Mouse (Mus musculus): Measurements from ENCODE around the gene Dlst. TPM values are rescaled to one million over a fixed set of nuclear protein-coding genes. Genes with fewer than 3 reads are reported as not detected.

Dlst gene
- polyA plus RNA-seq, 1 experiment from 2014 or later, result 77.5 TPM

DNA sequence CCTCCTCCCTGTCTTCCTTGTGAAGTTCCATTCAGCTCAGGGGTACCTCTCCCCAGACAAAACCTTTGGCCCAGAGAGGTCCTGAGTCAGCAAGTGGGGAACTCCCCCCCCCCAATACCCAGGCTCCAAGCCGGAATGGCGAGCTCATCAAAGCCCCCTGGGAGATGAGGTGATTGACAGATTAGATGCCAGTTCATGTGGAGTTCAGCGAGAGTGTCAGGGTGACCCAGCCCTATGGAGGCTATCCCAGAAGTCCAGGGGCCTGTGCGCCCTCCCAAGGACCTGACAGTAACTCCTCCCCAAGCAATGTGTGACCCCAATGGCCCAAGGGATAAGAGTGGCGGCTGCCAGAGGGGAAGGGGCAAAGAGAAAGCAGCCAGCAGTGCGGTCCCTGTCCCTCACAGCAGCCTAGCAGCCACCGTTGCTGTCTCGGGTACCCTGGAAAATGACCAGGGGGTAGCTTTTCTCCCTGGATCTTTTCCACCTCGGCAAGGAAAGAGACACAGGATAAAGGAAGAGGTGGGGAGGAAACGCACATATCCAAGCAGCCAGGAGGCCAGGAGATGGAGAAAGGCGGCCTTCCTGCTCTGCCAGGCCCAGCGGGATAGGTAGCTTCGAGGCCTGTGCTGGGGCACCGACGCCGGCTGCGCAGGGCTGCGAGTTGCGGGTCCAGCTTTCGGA lies 39.8 kb downstream of the Dlst start:
- Histone ChIP-seq H3K4me1 (ENCODE audit: control insufficient read depth, insufficient read depth, low read length) (0 out of 2 replicates have a peak, but pooled peaks cover 2% of the 10 kb centered on the region), H3K9me3 (replicated peaks; ENCODE audit: control insufficient read depth, low read length) (no peaks in the 10 kb centered on the region), H3K36me3 (ENCODE audit: control insufficient read depth, insufficient read depth, low read length) (0 out of 2 replicates have a peak, but pooled peaks cover 2% of the 10 kb centered on the region), H3K27ac (ENCODE audit: low read depth, low read length) (no peak overlapping the region), H3K9ac (ENCODE audit: low read length) (peak overlapping the region; percentile 67), H3K4me2 (ENCODE audit: low read length) (peak overlapping the region; percentile 50), H3K27me3 (replicated peaks; ENCODE audit: control insufficient read depth, insufficient read depth, low read length) (0 out of 2 replicates have a peak, but pooled peaks cover 4% of the 10 kb centered on the region), H3K4me3 (ENCODE audit: low read depth, low read length) (peak overlapping the region; percentile 39)
- no peak for DNase-seq (ENCODE audit: low spot score)
- ATAC-seq, result no peak; the same call in 1 of the 2 replicates
- WGBS, result 10% methylated on average over 20 of the region's 20 CpGs

GRCm38 (mm10) chr12:85151002-85151774 lies 40.6 kb downstream of the Dlst start, which contains the start of gene Rps6kl1:
Rps6kl1 (minus strand) TSS chr12:85151264.
- ATAC-seq (peak; percentile 97), DNase-seq (ENCODE audit: low spot score) (peak; percentile 81)
- 0 out of 2 replicates have a peak, but pooled peaks cover 4% of the 10 kb centered on the region for H3K27me3 ChIP-seq (replicated peaks; ENCODE audit: control insufficient read depth, insufficient read depth, low read length)
- H3K4me3 ChIP-seq (ENCODE audit: low read depth, low read length), result peak within 1 kb of the TSS; percentile 39
- no peak within 1 kb of the TSS for H3K27ac ChIP-seq (ENCODE audit: low read depth, low read length)
- H3K36me3 ChIP-seq (ENCODE audit: control insufficient read depth, insufficient read depth, low read length), result 0 out of 2 replicates have a peak, but pooled peaks cover 2% of the 10 kb centered on the region
- 14% methylated on average over 28 of the region's 28 CpGs for WGBS
- H3K9me3 ChIP-seq (replicated peaks; ENCODE audit: control insufficient read depth, low read length), result no peaks in the 10 kb centered on the region
- H3K4me2 ChIP-seq (ENCODE audit: low read length), result peak within 1 kb of the TSS; percentile 50
- peak within 1 kb of the TSS; percentile 67 for H3K9ac ChIP-seq (ENCODE audit: low read length)
- H3K4me1 ChIP-seq (ENCODE audit: control insufficient read depth, insufficient read depth, low read length), result 0 out of 2 replicates have a peak, but pooled peaks cover 2% of the 10 kb centered on the region

DNA sequence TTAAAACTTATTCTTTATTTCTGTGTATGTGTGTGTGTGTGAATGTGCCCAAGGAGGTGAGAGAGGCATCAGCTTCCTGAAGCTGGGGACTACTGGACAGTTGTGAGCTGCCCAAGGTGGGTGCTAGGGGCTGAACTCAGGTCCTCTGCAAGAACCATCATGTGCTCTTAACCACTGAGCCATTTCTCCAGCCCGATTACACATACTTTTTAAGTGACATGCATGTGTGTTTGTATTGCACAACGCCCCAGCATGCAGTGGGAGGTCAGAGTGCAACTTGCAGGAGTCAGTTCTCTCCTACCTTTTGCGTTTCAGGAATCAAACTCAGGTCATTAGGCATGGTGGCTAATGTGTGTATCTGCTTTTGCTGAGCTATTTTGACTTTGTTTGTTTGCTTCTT lies 42.4 kb downstream of the Dlst start:
- WGBS, result 90% methylated on average over 3 of the region's 3 CpGs
- Histone ChIP-seq H3K4me3 (ENCODE audit: low read depth, low read length) (no peak overlapping the region), H3K4me2 (ENCODE audit: low read length) (no peak overlapping the region), H3K36me3 (ENCODE audit: control insufficient read depth, insufficient read depth, low read length) (no peaks in the 10 kb centered on the region), H3K9ac (ENCODE audit: low read length) (no peak overlapping the region), H3K27me3 (replicated peaks; ENCODE audit: control insufficient read depth, insufficient read depth, low read length) (0 out of 2 replicates have a peak, but pooled peaks cover 4% of the 10 kb centered on the region), H3K27ac (ENCODE audit: low read depth, low read length) (no peak overlapping the region), H3K4me1 (ENCODE audit: control insufficient read depth, insufficient read depth, low read length) (0 out of 2 replicates have a peak, but pooled peaks cover 2% of the 10 kb centered on the region), H3K9me3 (replicated peaks; ENCODE audit: control insufficient read depth, low read length) (no peaks in the 10 kb centered on the region)
- DNase-seq (ENCODE audit: low spot score) (no peak), ATAC-seq (no peak)

- no peak overlapping the region for H3K9ac ChIP-seq (ENCODE audit: low read length)
- no peak overlapping the region for H3K4me2 ChIP-seq (ENCODE audit: low read length)
- no peaks in the 10 kb centered on the region for H3K36me3 ChIP-seq (ENCODE audit: control insufficient read depth, insufficient read depth, low read length)
- H3K9me3 ChIP-seq (replicated peaks; ENCODE audit: control insufficient read depth, low read length), result no peaks in the 10 kb centered on the region
- no peak overlapping the region for H3K27ac ChIP-seq (ENCODE audit: low read depth, low read length)
- no peak overlapping the region for H3K4me3 ChIP-seq (ENCODE audit: low read depth, low read length)
- WGBS, result 78% methylated on average over 6 of the region's 6 CpGs
- no peak for ATAC-seq
- no peak for DNase-seq (ENCODE audit: low spot score)
- H3K4me1 ChIP-seq (ENCODE audit: control insufficient read depth, insufficient read depth, low read length), result no peaks in the 10 kb centered on the region
- no peaks in the 10 kb centered on the region for H3K27me3 ChIP-seq (replicated peaks; ENCODE audit: control insufficient read depth, insufficient read depth, low read length)
Observed at GRCm38 (mm10) chr12:85156324-85156723, 45.7 kb downstream of the Dlst start.

GRCm38 (mm10) chr12:85157797-85158460 lies 47.3 kb downstream of the Dlst start:
- H3K27ac ChIP-seq (ENCODE audit: low read depth, low read length), result no peak overlapping the region
- no peaks in the 10 kb centered on the region for H3K36me3 ChIP-seq (ENCODE audit: control insufficient read depth, insufficient read depth, low read length)
- no peak overlapping the region for H3K4me3 ChIP-seq (ENCODE audit: low read depth, low read length)
- no peaks in the 10 kb centered on the region for H3K4me1 ChIP-seq (ENCODE audit: control insufficient read depth, insufficient read depth, low read length)
- no peaks in the 10 kb centered on the region for H3K9me3 ChIP-seq (replicated peaks; ENCODE audit: control insufficient read depth, low read length)
- no peaks in the 10 kb centered on the region for H3K27me3 ChIP-seq (replicated peaks; ENCODE audit: control insufficient read depth, insufficient read depth, low read length)
- no peak overlapping the region for H3K9ac ChIP-seq (ENCODE audit: low read length)
- no peak overlapping the region for H3K4me2 ChIP-seq (ENCODE audit: low read length)
- no peak for DNase-seq (ENCODE audit: low spot score)
- WGBS, result 91% methylated on average over 14 of the region's 14 CpGs
- ATAC-seq, result no peak

DNA sequence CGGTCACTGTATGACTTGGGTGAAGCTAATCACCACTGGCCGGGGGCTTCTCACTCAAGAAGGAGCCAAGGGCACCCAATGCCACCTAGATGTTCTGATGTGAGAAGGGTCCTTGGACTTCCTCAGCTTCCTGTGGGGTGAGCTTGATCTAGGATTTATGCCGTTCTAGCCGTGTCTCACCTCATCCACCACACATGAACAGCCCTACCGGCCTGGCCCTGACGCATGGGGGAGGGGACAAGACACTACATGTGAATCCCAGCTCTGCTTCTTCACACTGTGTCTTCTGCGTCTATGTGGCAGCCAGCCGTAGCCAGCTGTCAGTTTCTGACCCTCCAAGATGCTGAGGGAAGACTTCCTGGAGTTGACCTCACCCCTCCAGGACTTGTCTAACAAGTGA lies 48.2 kb downstream of the Dlst start:
- no peak overlapping the region for H3K9ac ChIP-seq (ENCODE audit: low read length)
- no peak overlapping the region for H3K27ac ChIP-seq (ENCODE audit: low read depth, low read length)
- H3K4me3 ChIP-seq (ENCODE audit: low read depth, low read length), result no peak overlapping the region
- WGBS, result 95% methylated on average over 8 of the region's 8 CpGs
- no peak for DNase-seq (ENCODE audit: low spot score)
- no peaks in the 10 kb centered on the region for H3K27me3 ChIP-seq (replicated peaks; ENCODE audit: control insufficient read depth, insufficient read depth, low read length)
- no peak overlapping the region for H3K4me2 ChIP-seq (ENCODE audit: low read length)
- no peaks in the 10 kb centered on the region for H3K4me1 ChIP-seq (ENCODE audit: control insufficient read depth, insufficient read depth, low read length)
- no peaks in the 10 kb centered on the region for H3K36me3 ChIP-seq (ENCODE audit: control insufficient read depth, insufficient read depth, low read length)
- ATAC-seq, result no peak
- no peaks in the 10 kb centered on the region for H3K9me3 ChIP-seq (replicated peaks; ENCODE audit: control insufficient read depth, low read length)

DNA sequence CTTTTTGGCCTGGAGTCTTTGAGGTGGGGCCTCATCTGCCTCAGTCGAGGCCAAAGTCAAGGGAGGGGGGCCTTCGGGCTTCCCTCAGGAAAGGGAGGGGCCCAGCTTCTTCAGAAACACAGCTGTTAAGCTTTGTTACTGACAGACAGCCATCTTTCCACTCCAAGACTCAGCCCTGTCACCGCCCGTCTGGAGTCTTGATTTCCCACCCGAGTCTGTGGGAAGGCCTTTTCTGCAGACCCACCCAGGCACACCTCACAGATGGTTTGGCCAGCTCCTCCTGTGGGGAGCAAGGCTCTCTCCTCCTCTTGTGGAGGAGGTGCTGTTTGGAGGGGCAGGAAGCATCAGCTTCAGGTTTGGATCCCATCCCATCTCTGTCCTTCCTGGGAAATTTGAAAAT lies 49.0 kb downstream of the Dlst start:
- no peak overlapping the region for H3K9ac ChIP-seq (ENCODE audit: low read length)
- no peaks in the 10 kb centered on the region for H3K9me3 ChIP-seq (replicated peaks; ENCODE audit: control insufficient read depth, low read length)
- WGBS, result 83% methylated on average over 5 of the region's 5 CpGs
- ATAC-seq (no peak), DNase-seq (ENCODE audit: low spot score) (no peak)
- no peak overlapping the region for H3K27ac ChIP-seq (ENCODE audit: low read depth, low read length)
- no peaks in the 10 kb centered on the region for H3K36me3 ChIP-seq (ENCODE audit: control insufficient read depth, insufficient read depth, low read length)
- no peak overlapping the region for H3K4me3 ChIP-seq (ENCODE audit: low read depth, low read length)
- H3K4me2 ChIP-seq (ENCODE audit: low read length), result no peak overlapping the region
- H3K4me1 ChIP-seq (ENCODE audit: control insufficient read depth, insufficient read depth, low read length), result no peaks in the 10 kb centered on the region
- H3K27me3 ChIP-seq (replicated peaks; ENCODE audit: control insufficient read depth, insufficient read depth, low read length), result no peaks in the 10 kb centered on the region

DNA sequence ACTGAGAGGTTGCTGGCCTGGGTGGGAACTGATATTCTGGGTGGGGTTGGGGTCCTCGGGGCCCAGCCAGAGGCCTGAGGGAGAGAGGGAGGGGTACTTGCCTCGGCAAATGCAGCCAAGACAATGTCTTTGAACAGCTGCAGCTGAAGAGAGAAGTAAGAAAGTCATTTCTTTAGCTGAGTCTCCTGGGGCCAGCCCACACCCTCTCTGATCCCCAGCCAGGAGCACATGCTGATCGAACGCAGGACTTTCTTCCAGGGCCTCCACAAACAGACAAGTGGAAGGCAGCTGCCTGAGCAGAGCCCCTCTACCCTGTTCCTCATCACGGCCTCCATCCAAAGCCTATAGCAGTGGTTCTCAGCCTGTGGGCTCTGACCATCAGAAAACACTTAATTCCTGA lies 54.4 kb downstream of the Dlst start:
- H3K4me3 ChIP-seq (ENCODE audit: low read depth, low read length), result no peak overlapping the region
- ATAC-seq (no peak), DNase-seq (ENCODE audit: low spot score) (no peak)
- no peak overlapping the region for H3K4me2 ChIP-seq (ENCODE audit: low read length)
- H3K4me1 ChIP-seq (ENCODE audit: control insufficient read depth, insufficient read depth, low read length), result no peaks in the 10 kb centered on the region
- H3K27ac ChIP-seq (ENCODE audit: low read depth, low read length), result no peak overlapping the region
- H3K9me3 ChIP-seq (replicated peaks; ENCODE audit: control insufficient read depth, low read length), result no peaks in the 10 kb centered on the region
- H3K36me3 ChIP-seq (ENCODE audit: control insufficient read depth, insufficient read depth, low read length), result no peaks in the 10 kb centered on the region
- WGBS, result 89% methylated on average over 5 of the region's 5 CpGs
- no peak overlapping the region for H3K9ac ChIP-seq (ENCODE audit: low read length)
- H3K27me3 ChIP-seq (replicated peaks; ENCODE audit: control insufficient read depth, insufficient read depth, low read length), result no peaks in the 10 kb centered on the region
